Mouse (Mus musculus) intestine, embryonic 14.5 days (tissue): ENCODE data around the gene Ext2. TPM values are rescaled to one million over a fixed set of nuclear protein-coding genes. Genes with fewer than 3 reads are reported as not detected.

Experiments
- ATAC-seq: fragments of 200-750 bp; cut with Nextera tagmentation; replicated peaks from 2 replicates; pipeline ENCODE4 v1.8.0; 2017; ENCODE audit warnings: low read depth, moderate number of reproducible peaks, moderate TSS enrichment, moderate library complexity; ENCODE audit not compliant: low FRiP score, low TSS enrichment
- DNase-seq: peaks from one replicate; pipeline ENCODE4 v3.0.0-alpha.2; 2018; ENCODE audit warnings: low spot score
- H3K27ac ChIP-seq: fragments of 300-500 bp; sonication (generic); 2 replicates; pipeline ENCODE4 v1.5.1; 2014; ENCODE audit warnings: low read depth, mild to moderate bottlenecking, control low read depth
- H3K27me3 ChIP-seq: fragments of 300-500 bp; sonication (generic); replicated peaks from 2 replicates; pipeline ENCODE4 v1.6.1; 2014; ENCODE audit warnings: low read length, control low read depth; ENCODE audit not compliant: control insufficient read depth, insufficient read depth
- H3K36me3 ChIP-seq: fragments of 300-500 bp; sonication (generic); 2 replicates; pipeline ENCODE4 v1.6.1; 2014; ENCODE audit warnings: low read length, control low read depth; ENCODE audit not compliant: control insufficient read depth, insufficient read depth
- H3K4me1 ChIP-seq: fragments of 300-500 bp; sonication (generic); replicated peaks from 2 replicates; pipeline ENCODE4 v1.6.1; 2014; ENCODE audit warnings: low read length, control low read depth, mixed read lengths; ENCODE audit not compliant: control insufficient read depth, insufficient read depth
- H3K4me2 ChIP-seq: fragments of 300-500 bp; sonication (generic); 2 replicates; pipeline ENCODE4 v1.6.1; 2014; ENCODE audit warnings: low read length
- H3K4me3 ChIP-seq: fragments of 300-500 bp; sonication (generic); 2 replicates; pipeline ENCODE4 v1.5.1; 2014; ENCODE audit warnings: low read depth, low read length, control low read depth, mixed read lengths
- H3K9ac ChIP-seq: fragments of 300-500 bp; sonication (generic); 2 replicates; pipeline ENCODE4 v1.6.1; 2014; ENCODE audit warnings: mild to moderate bottlenecking, low read length
- H3K9me3 ChIP-seq: fragments of 300-500 bp; sonication (generic); 2 replicates; pipeline ENCODE4 v1.6.1; 2016; ENCODE audit warnings: low read length, control low read depth; ENCODE audit not compliant: control insufficient read depth
- WGBS: fragments of 180-500 bp; shearing (Covaris S2); extraction: QIAGEN DNeasy Blood & Tissue Kit; methylation state at CpG from one replicate; pipeline ENCODE4 v1.1.7; 2014; 5-methylcytosine and 5-hydroxymethylcytosine counted together
- polyA plus RNA-seq: library from polyadenylated mRNA; unstranded; fragments of >200 nt; fragmentation: Nextera tagmentation; extraction: Ambion mirVana; gene quantifications from 2 replicates; pipeline ENCODE4 v1.2.1, GENCODE M21; 2014

The Ext2 gene
- polyA plus RNA-seq, 1 experiment from 2014 or later, result 110 TPM

- ATAC-seq, result no peak
These were observed 203.7 kb downstream of the Ext2 start for GRCm38 (mm10) chr2:93618447-93619199.

GRCm38 (mm10) chr2:93615845-93616689 lies 206.3 kb downstream of the Ext2 start:
- no peaks in the 10 kb centered on the region for H3K4me1 ChIP-seq
- 52% methylated on average over 27 of the region's 27 CpGs for WGBS
- ATAC-seq, result no peak
- H3K9ac ChIP-seq, result no peak overlapping the region
- H3K4me2 ChIP-seq, result no peak overlapping the region
- no peak overlapping the region for H3K27ac ChIP-seq
- H3K9me3 ChIP-seq, result no peaks in the 10 kb centered on the region
- H3K36me3 ChIP-seq, result no peaks in the 10 kb centered on the region
- H3K27me3 ChIP-seq, result peaks cover 22% of the 10 kb centered on the region
- DNase-seq, result no peak
- H3K4me3 ChIP-seq, result no peak overlapping the region

More at GRCm38 (mm10) chr2:93618447-93619199, 203.7 kb downstream of the Ext2 start:
- H3K27me3 ChIP-seq, result peaks cover 28% of the 10 kb centered on the region
- no peaks in the 10 kb centered on the region for H3K36me3 ChIP-seq
- no peaks in the 10 kb centered on the region for H3K9me3 ChIP-seq
- no peaks in the 10 kb centered on the region for H3K4me1 ChIP-seq
- no peak overlapping the region for H3K4me3 ChIP-seq
- no peak overlapping the region for H3K27ac ChIP-seq
- no peak overlapping the region for H3K9ac ChIP-seq
- no peak for DNase-seq
- WGBS, result 55% methylated on average over 19 of the region's 19 CpGs
- H3K4me2 ChIP-seq, result no peak overlapping the region

GRCm38 (mm10) chr2:93613020-93613419 lies 209.3 kb downstream of the Ext2 start:
- no peak overlapping the region for H3K9ac ChIP-seq
- peaks cover 8% of the 10 kb centered on the region for H3K27me3 ChIP-seq
- H3K36me3 ChIP-seq, result no peaks in the 10 kb centered on the region
- ATAC-seq, result no peak
- no peak overlapping the region for H3K4me2 ChIP-seq
- H3K4me1 ChIP-seq, result no peaks in the 10 kb centered on the region
- DNase-seq, result no peak
- H3K9me3 ChIP-seq, result no peaks in the 10 kb centered on the region
- 81% methylated on average over 7 of the region's 7 CpGs for WGBS
- no peak overlapping the region for H3K4me3 ChIP-seq
- H3K27ac ChIP-seq, result no peak overlapping the region

Other genes with a start within 250 kb of the Ext2 start
- gene Alx4, start 180.2 kb downstream of the Ext2 start, polyA plus RNA-seq, result 0.24 and 0.28 TPM in 2 replicates
- 8.8 and 11.2 TPM in 2 replicates for gene Accs, start 27.4 kb upstream of the Ext2 start, polyA plus RNA-seq
- gene Accsl, start 46.6 kb upstream of the Ext2 start, polyA plus RNA-seq, result 0.08 TPM in 1 of 2 replicates, not detected in the other
- gene Gm13889, start 134.6 kb upstream of the Ext2 start, polyA plus RNA-seq, result 21.9 and 24.5 TPM in 2 replicates
- gene Gm27027, start 173.8 kb upstream of the Ext2 start, polyA plus RNA-seq, result not detected in 2 replicates
- 64.3 and 70.5 TPM in 2 replicates for gene Alkbh3, start 188.2 kb upstream of the Ext2 start, polyA plus RNA-seq